Mouse (Mus musculus) hindbrain, embryonic 15.5 days (tissue): ENCODE data around the gene Upp2. TPM values are rescaled to one million over a fixed set of nuclear protein-coding genes. Genes with fewer than 3 reads are reported as not detected.
A peak's percentile ranks its signal among the peaks of the same experiment; 100 is the strongest.

Source experiments
- ATAC-seq: fragments of 200-750 bp; cut with Nextera tagmentation; 2 replicates; pipeline ENCODE4 v1.8.0; 2017; ENCODE audit warnings: low read depth, moderate number of reproducible peaks, moderate TSS enrichment; ENCODE audit not compliant: low FRiP score
- H3K27ac ChIP-seq: fragments of 300-500 bp; sonication (generic); replicated peaks from 2 replicates; pipeline ENCODE4 v1.5.1; 2015; ENCODE audit warnings: mild to moderate bottlenecking, inconsistent platforms
- H3K27me3 ChIP-seq: fragments of 300-500 bp; sonication (generic); 2 replicates; pipeline ENCODE4 v1.6.1; 2015; ENCODE audit warnings: control low read depth, inconsistent platforms
- H3K36me3 ChIP-seq: fragments of 300-500 bp; sonication (generic); 2 replicates; pipeline ENCODE4 v1.6.1; 2015; ENCODE audit warnings: control low read depth, inconsistent platforms
- H3K4me1 ChIP-seq: fragments of 300-500 bp; sonication (generic); replicated peaks from 2 replicates; pipeline ENCODE4 v1.6.1; 2015; ENCODE audit warnings: control low read depth, inconsistent platforms
- H3K4me2 ChIP-seq: fragments of 300-500 bp; sonication (generic); 2 replicates; pipeline ENCODE4 v1.6.1; 2015; ENCODE audit warnings: moderate library complexity, mild to moderate bottlenecking, inconsistent platforms
- H3K4me3 ChIP-seq: fragments of 300-500 bp; sonication (generic); 2 replicates; pipeline ENCODE4 v1.5.1; 2015; ENCODE audit warnings: mild to moderate bottlenecking, inconsistent platforms
- H3K9ac ChIP-seq: fragments of 300-500 bp; sonication (generic); 2 replicates; pipeline ENCODE4 v1.6.1; 2015; ENCODE audit warnings: inconsistent platforms
- H3K9me3 ChIP-seq: fragments of 300-500 bp; sonication (generic); 2 replicates; pipeline ENCODE4 v1.6.1; 2016; ENCODE audit warnings: control low read depth, inconsistent platforms
- WGBS: fragments of 180-500 bp; shearing (Covaris S2); methylation state at CpG from one replicate; pipeline ENCODE4 v1.1.7; 2015; 5-methylcytosine and 5-hydroxymethylcytosine counted together
- polyA plus RNA-seq: library from polyadenylated mRNA; unstranded; fragments of >200 nt; fragmentation: Nextera tagmentation; extraction: Ambion mirVana; gene quantifications from 2 replicates; pipeline ENCODE4 v1.2.1, GENCODE M21; 2015

The Upp2 gene
- polyA plus RNA-seq, 1 experiment from 2014 or later = 16.2 TPM

GRCm38 (mm10) chr2:58557045-58557845, 9.9 kb upstream of the Upp2 start:
- H3K27ac ChIP-seq = no peak overlapping the region
- no peaks in the 10 kb centered on the region for H3K27me3 ChIP-seq
- no peak overlapping the region for H3K9ac ChIP-seq
- no peak overlapping the region for H3K4me3 ChIP-seq
- no peaks in the 10 kb centered on the region for H3K36me3 ChIP-seq
- H3K4me1 ChIP-seq = peaks cover 16% of the 10 kb centered on the region; the same call in 1 of the 2 replicates
- WGBS = 82% methylated on average over 9 of the region's 9 CpGs
- no peak overlapping the region for H3K4me2 ChIP-seq
- no peak for ATAC-seq
- H3K9me3 ChIP-seq = no peaks in the 10 kb centered on the region

- ATAC-seq = no peak
- 71% methylated on average over 4 of the region's 4 CpGs for WGBS
- H3K27ac ChIP-seq = no peak overlapping the region
These were observed 5.0 kb upstream of the Upp2 start for GRCm38 (mm10) chr2:58562137-58562536.

GRCm38 (mm10) chr2:58565267-58565666, 1.8 kb upstream of the Upp2 start:
- WGBS = 44% methylated on average over 6 of the region's 6 CpGs
- peak overlapping the region; percentile 33 for H3K9ac ChIP-seq
- peaks cover 56% of the 10 kb centered on the region for H3K4me1 ChIP-seq
- peak overlapping the region; percentile 69 for H3K4me2 ChIP-seq
- no peaks in the 10 kb centered on the region for H3K27me3 ChIP-seq
- no peak overlapping the region for H3K27ac ChIP-seq
- peak overlapping the region; percentile 75 for H3K4me3 ChIP-seq
- H3K36me3 ChIP-seq = no peaks in the 10 kb centered on the region
- no peak for ATAC-seq
- no peaks in the 10 kb centered on the region for H3K9me3 ChIP-seq

More at GRCm38 (mm10) chr2:58562137-58562536, 5.0 kb upstream of the Upp2 start:
- H3K9ac ChIP-seq = no peak overlapping the region
- no peaks in the 10 kb centered on the region for H3K27me3 ChIP-seq
- peaks cover 35% of the 10 kb centered on the region for H3K4me1 ChIP-seq
- no peaks in the 10 kb centered on the region for H3K9me3 ChIP-seq
- no peak overlapping the region for H3K4me2 ChIP-seq
- no peaks in the 10 kb centered on the region for H3K36me3 ChIP-seq
- H3K4me3 ChIP-seq = no peak overlapping the region

- peak overlapping the region; percentile 69 for H3K4me2 ChIP-seq
- 3% methylated on average over 6 of the region's 6 CpGs for WGBS
- no peaks in the 10 kb centered on the region for H3K9me3 ChIP-seq
- peak overlapping the region; percentile 90 for H3K9ac ChIP-seq
- H3K4me3 ChIP-seq = peak overlapping the region; percentile 75
- H3K27ac ChIP-seq = peak overlapping the region; percentile 99
- H3K36me3 ChIP-seq = no peaks in the 10 kb centered on the region
- H3K27me3 ChIP-seq = no peaks in the 10 kb centered on the region
- H3K4me1 ChIP-seq = peaks cover 56% of the 10 kb centered on the region
- no peak for ATAC-seq
These were observed 1.1 kb upstream of the Upp2 start for GRCm38 (mm10) chr2:58566049-58566409.

GRCm38 (mm10) chr2:58566410-58567065, 560 bp upstream of the Upp2 start:
- Histone ChIP-seq H3K4me1 (peaks cover 56% of the 10 kb centered on the region), H3K36me3 (no peaks in the 10 kb centered on the region), H3K27ac (peak overlapping the region; percentile 99), H3K4me3 (peak overlapping the region; percentile 75), H3K27me3 (no peaks in the 10 kb centered on the region), H3K9me3 (no peaks in the 10 kb centered on the region), H3K9ac (peak overlapping the region; percentile 90), H3K4me2 (peak overlapping the region; percentile 69)
- ATAC-seq = peak; percentile 72
- WGBS = under 1% methylated on average over 33 of the region's 78 CpGs

- ATAC-seq = no peak
- no peaks in the 10 kb centered on the region for H3K36me3 ChIP-seq
- H3K4me3 ChIP-seq = peak overlapping the region; percentile 75
- 6% methylated on average over 12 of the region's 12 CpGs for whole genome bisulfite sequencing
- no peaks in the 10 kb centered on the region for H3K9me3 ChIP-seq
- H3K4me2 ChIP-seq = peak overlapping the region; percentile 69
- H3K27me3 ChIP-seq = no peaks in the 10 kb centered on the region
- peaks cover 50% of the 10 kb centered on the region for H3K4me1 ChIP-seq
- peak overlapping the region; percentile 99 for H3K27ac ChIP-seq
- H3K9ac ChIP-seq = peak overlapping the region; percentile 90
These were observed 995 bp downstream of the Upp2 start for GRCm38 (mm10) chr2:58567866-58568719.

- Histone ChIP-seq H3K36me3 (no peaks in the 10 kb centered on the region), H3K27ac (peak overlapping the region; percentile 99), H3K4me2 (peak overlapping the region; percentile 69), H3K27me3 (no peaks in the 10 kb centered on the region), H3K9me3 (no peaks in the 10 kb centered on the region), H3K4me1 (peaks cover 42% of the 10 kb centered on the region), H3K9ac (peak overlapping the region; percentile 90), H3K4me3 (peak overlapping the region; percentile 75)
- WGBS = 57% methylated on average over 4 of the region's 4 CpGs
- ATAC-seq = no peak
These were observed 1.9 kb downstream of the Upp2 start for GRCm38 (mm10) chr2:58568841-58569645.

GRCm38 (mm10) chr2:58574167-58574566, 7.1 kb downstream of the Upp2 start:
- WGBS = 84% methylated on average over 2 of the region's 2 CpGs
- H3K4me1 ChIP-seq = peaks cover 8% of the 10 kb centered on the region
- H3K27me3 ChIP-seq = no peaks in the 10 kb centered on the region
- no peak overlapping the region for H3K9ac ChIP-seq
- H3K27ac ChIP-seq = no peak overlapping the region
- no peak overlapping the region for H3K4me3 ChIP-seq
- no peaks in the 10 kb centered on the region for H3K9me3 ChIP-seq
- ATAC-seq = no peak
- no peaks in the 10 kb centered on the region for H3K36me3 ChIP-seq
- H3K4me2 ChIP-seq = no peak overlapping the region

GRCm38 (mm10) chr2:58586311-58586710, 19.2 kb downstream of the Upp2 start:
- Histone ChIP-seq H3K36me3 (no peaks in the 10 kb centered on the region), H3K4me2 (no peak overlapping the region), H3K27ac (no peak overlapping the region), H3K4me3 (no peak overlapping the region), H3K4me1 (no peaks in the 10 kb centered on the region), H3K27me3 (no peaks in the 10 kb centered on the region), H3K9ac (no peak overlapping the region), H3K9me3 (no peaks in the 10 kb centered on the region)
- 67% methylated on average over 10 of the region's 10 CpGs for WGBS
- ATAC-seq = no peak

- no peak overlapping the region for H3K4me3 ChIP-seq
- H3K36me3 ChIP-seq = no peaks in the 10 kb centered on the region
- no peaks in the 10 kb centered on the region for H3K27me3 ChIP-seq
- ATAC-seq = peak; percentile 52; the same call in 1 of the 2 replicates
- H3K9me3 ChIP-seq = no peaks in the 10 kb centered on the region
- no peak overlapping the region for H3K9ac ChIP-seq
- H3K4me1 ChIP-seq = no peaks in the 10 kb centered on the region
- no peak overlapping the region for H3K4me2 ChIP-seq
- no peak overlapping the region for H3K27ac ChIP-seq
- 83% methylated on average over 4 of the region's 4 CpGs for WGBS
These were observed 22.5 kb downstream of the Upp2 start for GRCm38 (mm10) chr2:58589637-58590036.

- Histone ChIP-seq H3K9ac (no peak overlapping the region), H3K27me3 (no peaks in the 10 kb centered on the region), H3K4me3 (no peak overlapping the region), H3K27ac (no peak overlapping the region), H3K9me3 (no peaks in the 10 kb centered on the region), H3K4me2 (no peak overlapping the region), H3K36me3 (no peaks in the 10 kb centered on the region), H3K4me1 (no peaks in the 10 kb centered on the region)
- no peak; the same call in 1 of the 2 replicates for ATAC-seq
- WGBS = 97% methylated on average over 1 of the region's 1 CpGs
These were observed 23.0 kb downstream of the Upp2 start for GRCm38 (mm10) chr2:58590055-58590454.
